Mouse (Mus musculus) limb, embryonic 11.5 days (tissue): ENCODE results near the gene Gm11437. TPM values are rescaled to one million over a fixed set of nuclear protein-coding genes. Genes with fewer than 3 reads are reported as not detected.

Experiments used
- ATAC-seq: fragments of 200-750 bp; cut with Nextera tagmentation; 2 replicates; pipeline ENCODE4 v1.8.0; 2017; ENCODE audit warnings: low read depth; ENCODE audit not compliant: insufficient number of reproducible peaks, low FRiP score, low TSS enrichment
- DNase-seq: peaks from one replicate; pipeline ENCODE4 v3.0.0-alpha.2; 2015; ENCODE audit warnings: low spot score
- H3K27ac ChIP-seq: fragments of 300-500 bp; sonication (generic); replicated peaks from 2 replicates; pipeline ENCODE4 v1.5.1; 2014; ENCODE audit warnings: low read depth, mild to moderate bottlenecking, low read length
- H3K27me3 ChIP-seq: fragments of 300-500 bp; sonication (generic); 2 replicates; pipeline ENCODE4 v1.6.1; 2014; ENCODE audit warnings: mild to moderate bottlenecking, low read length, mixed read lengths; ENCODE audit not compliant: control insufficient read depth, insufficient read depth
- H3K36me3 ChIP-seq: fragments of 300-500 bp; sonication (generic); 2 replicates; pipeline ENCODE4 v1.6.1; 2014; ENCODE audit warnings: mild to moderate bottlenecking, low read length, moderate library complexity, mixed read lengths; ENCODE audit not compliant: control insufficient read depth, insufficient read depth
- H3K4me1 ChIP-seq: fragments of 300-500 bp; sonication (generic); 2 replicates; pipeline ENCODE4 v1.6.1; 2014; ENCODE audit warnings: low read length, mixed read lengths; ENCODE audit not compliant: control insufficient read depth, insufficient read depth
- H3K4me2 ChIP-seq: fragments of 300-500 bp; sonication (generic); 2 replicates; pipeline ENCODE4 v1.6.1; 2014; ENCODE audit warnings: low read depth, mild to moderate bottlenecking, moderate library complexity; ENCODE audit not compliant: severe bottlenecking
- H3K4me3 ChIP-seq: fragments of 300-500 bp; sonication (generic); 2 replicates; pipeline ENCODE4 v1.5.1; 2014; ENCODE audit warnings: low read depth, low read length
- H3K9ac ChIP-seq: fragments of 300-500 bp; sonication (generic); 2 replicates; pipeline ENCODE4 v1.6.1; 2014; ENCODE audit warnings: mild to moderate bottlenecking, low read length
- H3K9me3 ChIP-seq: fragments of 300-500 bp; sonication (generic); 2 replicates; pipeline ENCODE4 v1.6.1; 2016; ENCODE audit warnings: low read length; ENCODE audit not compliant: control insufficient read depth
- whole genome bisulfite sequencing: fragments of 180-500 bp; shearing (Covaris S2); extraction: QIAGEN DNeasy Blood & Tissue Kit; methylation state at CpG from one replicate; pipeline ENCODE4 v1.1.7; 2014; 5-methylcytosine and 5-hydroxymethylcytosine counted together
- polyA plus RNA-seq: library from polyadenylated mRNA; unstranded; fragments of >200 nt; fragmentation: Nextera tagmentation; extraction: Ambion mirVana; gene quantifications from 2 replicates; pipeline ENCODE4 v1.2.1, GENCODE M21; 2014

Gene Gm11437
- not detected in 2 replicates for polyA plus RNA-seq

GRCm38 (mm10) chr11:84167046-84167526, at the start of gene Gm11437:
Gm11437 (minus strand) TSS chr11:84167476.
- H3K9me3 ChIP-seq: no peaks in the 10 kb centered on the region
- no peak within 1 kb of the TSS for H3K4me2 ChIP-seq
- no peaks in the 10 kb centered on the region for H3K36me3 ChIP-seq
- H3K27ac ChIP-seq: no peak within 1 kb of the TSS
- DNase-seq: no peak
- no peak within 1 kb of the TSS for H3K4me3 ChIP-seq
- no peak within 1 kb of the TSS for H3K9ac ChIP-seq
- H3K27me3 ChIP-seq: no peaks in the 10 kb centered on the region
- no peaks in the 10 kb centered on the region for H3K4me1 ChIP-seq
- ATAC-seq: no peak
- 85% methylated on average over 5 of the region's 5 CpGs for WGBS

GRCm38 (mm10) chr11:84210876-84211275, 43.6 kb upstream of the Gm11437 start:
- Histone ChIP-seq H3K36me3 (no peaks in the 10 kb centered on the region), H3K9ac (no peak overlapping the region), H3K9me3 (no peaks in the 10 kb centered on the region), H3K4me2 (no peak overlapping the region), H3K27me3 (no peaks in the 10 kb centered on the region), H3K4me1 (no peaks in the 10 kb centered on the region), H3K4me3 (no peak overlapping the region), H3K27ac (no peak overlapping the region)
- WGBS: 90% methylated on average over 6 of the region's 6 CpGs
- DNase-seq (no peak), ATAC-seq (no peak)

- H3K27ac ChIP-seq: no peak overlapping the region
- no peaks in the 10 kb centered on the region for H3K4me1 ChIP-seq
- H3K27me3 ChIP-seq: no peaks in the 10 kb centered on the region
- no peak overlapping the region for H3K4me3 ChIP-seq
- ATAC-seq: no peak
- no peak overlapping the region for H3K4me2 ChIP-seq
- 73% methylated on average over 4 of the region's 4 CpGs for WGBS
- H3K9ac ChIP-seq: no peak overlapping the region
- no peak for DNase-seq
- no peaks in the 10 kb centered on the region for H3K36me3 ChIP-seq
- no peaks in the 10 kb centered on the region for H3K9me3 ChIP-seq
These were observed 38.5 kb upstream of the Gm11437 start for GRCm38 (mm10) chr11:84205776-84206175.

- Histone ChIP-seq H3K4me2 (no peak overlapping the region), H3K9ac (no peak overlapping the region), H3K4me3 (no peak overlapping the region), H3K36me3 (peaks cover 3% of the 10 kb centered on the region; the same call in 1 of the 2 replicates), H3K27ac (no peak overlapping the region), H3K4me1 (no peaks in the 10 kb centered on the region), H3K27me3 (no peaks in the 10 kb centered on the region), H3K9me3 (no peaks in the 10 kb centered on the region)
- DNase-seq (no peak), ATAC-seq (no peak)
- WGBS: 93% methylated on average over 3 of the region's 3 CpGs
These were observed 30.5 kb upstream of the Gm11437 start for GRCm38 (mm10) chr11:84197607-84198402.

GRCm38 (mm10) chr11:84194751-84195150, 27.5 kb upstream of the Gm11437 start:
- H3K4me1 ChIP-seq: no peaks in the 10 kb centered on the region; the same call in 1 of the 2 replicates
- H3K9me3 ChIP-seq: no peaks in the 10 kb centered on the region
- H3K4me2 ChIP-seq: no peak overlapping the region
- H3K36me3 ChIP-seq: peaks cover 3% of the 10 kb centered on the region; the same call in 1 of the 2 replicates
- no peak overlapping the region for H3K4me3 ChIP-seq
- H3K27ac ChIP-seq: no peak overlapping the region
- H3K27me3 ChIP-seq: no peaks in the 10 kb centered on the region
- WGBS: 90% methylated on average over 3 of the region's 3 CpGs
- DNase-seq (no peak), ATAC-seq (no peak)
- H3K9ac ChIP-seq: no peak overlapping the region

- Histone ChIP-seq H3K4me3 (no peak overlapping the region), H3K9me3 (no peaks in the 10 kb centered on the region), H3K9ac (no peak overlapping the region), H3K27ac (no peak overlapping the region), H3K4me2 (no peak overlapping the region), H3K36me3 (peaks cover 3% of the 10 kb centered on the region; the same call in 1 of the 2 replicates), H3K4me1 (no peaks in the 10 kb centered on the region; the same call in 1 of the 2 replicates), H3K27me3 (no peaks in the 10 kb centered on the region)
- 78% methylated on average over 10 of the region's 10 CpGs for WGBS
- no peak for DNase-seq
- no peak for ATAC-seq
These were observed 26.0 kb upstream of the Gm11437 start for GRCm38 (mm10) chr11:84193249-84193648.

GRCm38 (mm10) chr11:84190581-84191233, 23.4 kb upstream of the Gm11437 start:
- no peak overlapping the region for H3K9ac ChIP-seq
- peak overlapping the region; percentile 38; the same call in 1 of the 2 replicates for H3K27ac ChIP-seq
- ATAC-seq: no peak
- WGBS: 69% methylated on average over 8 of the region's 8 CpGs
- H3K27me3 ChIP-seq: no peaks in the 10 kb centered on the region
- DNase-seq: peak; percentile 26
- H3K9me3 ChIP-seq: no peaks in the 10 kb centered on the region
- H3K4me1 ChIP-seq: no peaks in the 10 kb centered on the region; the same call in 1 of the 2 replicates
- H3K4me3 ChIP-seq: no peak overlapping the region
- no peak overlapping the region for H3K4me2 ChIP-seq
- peaks cover 3% of the 10 kb centered on the region; the same call in 1 of the 2 replicates for H3K36me3 ChIP-seq

GRCm38 (mm10) chr11:84188530-84188929, 21.3 kb upstream of the Gm11437 start:
- no peak for ATAC-seq
- WGBS: 90% methylated on average over 3 of the region's 3 CpGs

More at GRCm38 (mm10) chr11:84188530-84188929, 21.3 kb upstream of the Gm11437 start:
- Histone ChIP-seq H3K4me2 (no peak overlapping the region), H3K4me3 (no peak overlapping the region), H3K9me3 (no peaks in the 10 kb centered on the region), H3K4me1 (no peaks in the 10 kb centered on the region; the same call in 1 of the 2 replicates), H3K27me3 (no peaks in the 10 kb centered on the region), H3K36me3 (peaks cover 3% of the 10 kb centered on the region; the same call in 1 of the 2 replicates), H3K9ac (no peak overlapping the region), H3K27ac (no peak overlapping the region)
- no peak for DNase-seq
